Mouse (Mus musculus) liver, embryonic 12.5 days (tissue): ENCODE data around the gene Tnfsf9. TPM values are rescaled to one million over a fixed set of nuclear protein-coding genes. Genes with fewer than 3 reads are reported as not detected.
A peak's percentile ranks its signal among the peaks of the same experiment; 100 is the strongest.

Experiments used
- ATAC-seq: fragments of 200-750 bp; cut with Nextera tagmentation; 2 replicates; pipeline ENCODE4 v1.8.0; 2017; ENCODE audit warnings: moderate number of reproducible peaks, mild to moderate bottlenecking, moderate library complexity
- H3K27ac ChIP-seq: fragments of 300-500 bp; sonication (generic); 2 replicates; pipeline ENCODE4 v1.5.1; 2016; ENCODE audit warnings: mild to moderate bottlenecking
- H3K27me3 ChIP-seq: fragments of 300-500 bp; sonication (generic); replicated peaks from 2 replicates; pipeline ENCODE4 v1.6.1; 2016; ENCODE audit warnings: mild to moderate bottlenecking, moderate library complexity
- H3K36me3 ChIP-seq: fragments of 300-500 bp; sonication (generic); 2 replicates; pipeline ENCODE4 v1.6.1; 2016; ENCODE audit warnings: mild to moderate bottlenecking, moderate library complexity
- H3K4me1 ChIP-seq: fragments of 300-500 bp; sonication (generic); 2 replicates; pipeline ENCODE4 v1.6.1; 2016
- H3K4me2 ChIP-seq: fragments of 300-500 bp; sonication (generic); 2 replicates; pipeline ENCODE4 v1.6.1; 2016; ENCODE audit warnings: mild to moderate bottlenecking, moderate library complexity
- H3K4me3 ChIP-seq: fragments of 300-500 bp; sonication (generic); 2 replicates; pipeline ENCODE4 v1.5.1; 2016; ENCODE audit warnings: mild to moderate bottlenecking, moderate library complexity
- H3K9ac ChIP-seq: fragments of 300-500 bp; sonication (generic); 2 replicates; pipeline ENCODE4 v1.6.1; 2016; ENCODE audit warnings: mild to moderate bottlenecking, moderate library complexity
- H3K9me3 ChIP-seq: fragments of 300-500 bp; sonication (generic); replicated peaks from 2 replicates; pipeline ENCODE4 v1.6.1; 2016; ENCODE audit warnings: mild to moderate bottlenecking, moderate library complexity
- WGBS: fragments of 180-500 bp; shearing (Covaris S2); methylation state at CpG from one replicate; pipeline ENCODE4 v1.1.7; 2016; ENCODE audit not compliant: insufficient replicate concordance; 5-methylcytosine and 5-hydroxymethylcytosine counted together
- polyA plus RNA-seq: library from polyadenylated mRNA; unstranded; fragments of >200 nt; fragmentation: Nextera tagmentation; extraction: Ambion mirVana; gene quantifications from 2 replicates; pipeline ENCODE4 v1.2.1, GENCODE M21; 2016

Tnfsf9 gene
- 2.3 and 2.4 TPM in 2 replicates for polyA plus RNA-seq

GRCm38 (mm10) chr17:57105181-57106034 lies at the start of gene Tnfsf9:
Tnfsf9 (plus strand) TSS chr17:57105325.
- H3K4me1 ChIP-seq = peaks cover 37% of the 10 kb centered on the region
- under 1% methylated on average over 58 of the region's 61 CpGs for WGBS
- H3K9me3 ChIP-seq = no peaks in the 10 kb centered on the region
- H3K36me3 ChIP-seq = no peaks in the 10 kb centered on the region
- peak within 1 kb of the TSS; percentile 80 for H3K4me2 ChIP-seq
- peak within 1 kb of the TSS; percentile 53 for H3K9ac ChIP-seq
- H3K27ac ChIP-seq = 0 out of 2 replicates have a peak within 1 kb of the TSS, but pooled peaks have one; percentile 54
- H3K4me3 ChIP-seq = peak within 1 kb of the TSS; percentile 58
- H3K27me3 ChIP-seq = peaks cover 49% of the 10 kb centered on the region
- peak; percentile 42 for ATAC-seq

GRCm38 (mm10) chr17:57056246-57056645 lies 48.9 kb upstream of the Tnfsf9 start:
- peaks cover 31% of the 10 kb centered on the region for H3K27me3 ChIP-seq
- no peak for ATAC-seq
- H3K4me2 ChIP-seq = no peak overlapping the region
- peaks cover 31% of the 10 kb centered on the region for H3K4me1 ChIP-seq
- H3K27ac ChIP-seq = no peak overlapping the region
- no peak overlapping the region for H3K9ac ChIP-seq
- peaks cover 23% of the 10 kb centered on the region for H3K36me3 ChIP-seq
- H3K9me3 ChIP-seq = no peaks in the 10 kb centered on the region
- no peak overlapping the region for H3K4me3 ChIP-seq
- 60% methylated on average over 3 of the region's 3 CpGs for WGBS

GRCm38 (mm10) chr17:57058891-57059485 lies 46.1 kb upstream of the Tnfsf9 start, which contains the start of gene Crb3:
Crb3 (plus strand) TSS chr17:57059105.
- Histone ChIP-seq H3K4me3 (peak within 1 kb of the TSS; percentile 69), H3K4me2 (peak within 1 kb of the TSS; percentile 98), H3K9me3 (no peaks in the 10 kb centered on the region), H3K9ac (peak within 1 kb of the TSS; percentile 75), H3K4me1 (peaks cover 43% of the 10 kb centered on the region), H3K36me3 (peaks cover 8% of the 10 kb centered on the region), H3K27ac (peak within 1 kb of the TSS; percentile 51), H3K27me3 (peaks cover 57% of the 10 kb centered on the region)
- ATAC-seq = 0 out of 2 replicates have a peak, but pooled peaks have one; percentile 1
- WGBS = 6% methylated on average over 14 of the region's 22 CpGs

DNA sequence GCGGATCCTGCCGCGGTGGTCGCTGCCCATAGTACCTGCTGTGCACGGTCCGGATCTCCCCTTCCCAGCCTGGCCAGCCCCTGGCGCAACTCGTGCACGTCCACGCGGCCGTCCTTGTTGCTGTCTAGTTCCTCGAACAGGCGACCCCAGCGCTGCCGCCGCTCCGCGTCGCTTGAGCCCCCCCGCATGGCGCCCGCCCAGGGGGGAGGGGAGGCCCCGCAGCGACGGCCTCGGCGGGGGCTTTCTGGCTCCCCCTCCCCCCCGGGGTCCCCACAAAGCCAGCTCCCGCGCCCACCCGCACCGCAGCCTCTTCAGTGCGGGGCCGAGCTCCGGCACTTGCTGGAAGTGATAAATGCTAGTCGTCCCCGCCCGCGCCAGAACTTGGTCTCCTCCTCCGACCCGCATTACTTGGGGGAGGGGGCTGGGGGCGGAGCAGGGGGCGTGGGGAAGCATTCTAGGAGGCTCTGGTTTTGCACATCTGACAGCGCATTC lies 45.6 kb upstream of the Tnfsf9 start, which contains the start of gene Slc25a23:
Gene Slc25a23, minus strand, starts transcription at position 378 of the 492 bp plus-strand sequence.
- Histone ChIP-seq H3K27me3 (peaks cover 63% of the 10 kb centered on the region), H3K4me3 (peak within 1 kb of the TSS; percentile 69), H3K36me3 (peaks cover 4% of the 10 kb centered on the region), H3K9me3 (no peaks in the 10 kb centered on the region), H3K9ac (peak within 1 kb of the TSS; percentile 75), H3K4me2 (peak within 1 kb of the TSS; percentile 98), H3K4me1 (peaks cover 43% of the 10 kb centered on the region), H3K27ac (peak within 1 kb of the TSS; percentile 51)
- 0 out of 2 replicates have a peak, but pooled peaks have one; percentile 22 for ATAC-seq
- WGBS = under 1% methylated on average over 44 of the region's 45 CpGs

GRCm38 (mm10) chr17:57060231-57060801 lies 44.8 kb upstream of the Tnfsf9 start:
- peak overlapping the region; percentile 98 for H3K4me2 ChIP-seq
- no peaks in the 10 kb centered on the region for H3K9me3 ChIP-seq
- peaks cover 71% of the 10 kb centered on the region for H3K27me3 ChIP-seq
- H3K4me3 ChIP-seq = peak overlapping the region; percentile 69
- no peaks in the 10 kb centered on the region for H3K36me3 ChIP-seq
- H3K4me1 ChIP-seq = peaks cover 43% of the 10 kb centered on the region
- peak overlapping the region; percentile 75 for H3K9ac ChIP-seq
- peak overlapping the region; percentile 15 for H3K27ac ChIP-seq
- under 1% methylated on average over 44 of the region's 44 CpGs for WGBS
- ATAC-seq = peak; percentile 79

DNA sequence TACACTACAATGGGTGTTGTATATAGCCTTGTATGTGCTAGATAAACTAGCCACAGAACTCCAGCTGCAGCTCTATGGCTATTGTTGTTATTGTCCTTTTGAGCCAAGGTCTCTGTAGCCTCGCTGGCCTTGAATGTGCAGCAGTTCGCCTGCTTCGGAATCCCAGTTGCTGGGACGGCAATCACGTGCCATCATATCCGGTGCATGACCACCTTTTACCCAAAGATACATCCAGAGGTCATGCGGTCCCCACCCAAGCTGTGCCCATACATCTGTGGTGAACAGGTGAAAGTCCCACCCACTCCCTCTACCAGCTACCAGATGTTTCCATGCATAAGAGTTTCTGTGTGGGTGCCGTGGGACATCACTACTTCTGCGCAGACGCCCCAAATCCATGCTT lies 44.1 kb upstream of the Tnfsf9 start:
- Histone ChIP-seq H3K4me2 (peak overlapping the region; percentile 98), H3K9me3 (no peaks in the 10 kb centered on the region), H3K9ac (no peak overlapping the region), H3K4me3 (peak overlapping the region; percentile 69; the same call in 1 of the 2 replicates), H3K27me3 (peaks cover 74% of the 10 kb centered on the region), H3K4me1 (peaks cover 43% of the 10 kb centered on the region), H3K36me3 (no peaks in the 10 kb centered on the region), H3K27ac (no peak overlapping the region)
- no peak for ATAC-seq
- 33% methylated on average over 10 of the region's 10 CpGs for WGBS

DNA sequence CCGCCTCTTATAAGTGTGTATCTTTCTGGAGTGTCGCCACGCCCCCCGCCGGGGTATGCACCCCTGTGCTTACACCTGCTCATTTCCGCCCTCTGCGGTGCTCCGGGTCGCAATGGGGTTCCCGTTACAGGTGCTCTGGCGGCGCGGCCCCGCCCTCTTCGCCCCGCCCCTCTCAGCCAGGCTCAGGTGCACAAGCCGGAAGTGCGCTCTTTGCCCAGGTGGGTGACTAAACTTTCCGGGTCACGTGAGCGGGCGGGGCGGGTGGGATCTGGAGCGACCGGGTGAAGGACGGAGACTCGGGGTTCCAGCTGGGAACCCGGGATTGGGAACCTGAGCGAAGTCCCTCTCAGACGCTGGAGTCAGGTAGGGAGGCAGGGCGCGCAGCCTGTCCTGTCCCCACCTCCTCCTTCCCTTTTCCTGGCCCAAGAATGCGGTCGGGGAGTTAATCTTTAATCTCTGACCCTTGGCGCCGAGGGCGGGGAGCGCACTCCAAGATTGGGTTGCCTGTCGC lies 43.1 kb upstream of the Tnfsf9 start:
- H3K27ac ChIP-seq = no peak overlapping the region
- under 1% methylated on average over 39 of the region's 39 CpGs for WGBS
- ATAC-seq = no peak

GRCm38 (mm10) chr17:57062548-57062947 lies 42.6 kb upstream of the Tnfsf9 start:
- no peaks in the 10 kb centered on the region for H3K9me3 ChIP-seq
- peak overlapping the region; percentile 36; the same call in 1 of the 2 replicates for H3K9ac ChIP-seq
- 4% methylated on average over 22 of the region's 22 CpGs for WGBS
- H3K4me1 ChIP-seq = peaks cover 54% of the 10 kb centered on the region
- no peak for ATAC-seq
- no peak overlapping the region for H3K27ac ChIP-seq
- peak overlapping the region; percentile 71 for H3K4me2 ChIP-seq
- no peaks in the 10 kb centered on the region for H3K36me3 ChIP-seq
- peak overlapping the region; percentile 50 for H3K4me3 ChIP-seq
- H3K27me3 ChIP-seq = peaks cover 78% of the 10 kb centered on the region

More for the DNA sequence above, 43.1 kb upstream of the Tnfsf9 start:
- H3K4me1 ChIP-seq = peaks cover 50% of the 10 kb centered on the region
- H3K36me3 ChIP-seq = no peaks in the 10 kb centered on the region
- H3K9ac ChIP-seq = peak overlapping the region; percentile 36
- H3K27me3 ChIP-seq = peaks cover 74% of the 10 kb centered on the region
- no peaks in the 10 kb centered on the region for H3K9me3 ChIP-seq
- peak overlapping the region; percentile 50 for H3K4me3 ChIP-seq
- peak overlapping the region; percentile 71 for H3K4me2 ChIP-seq

GRCm38 (mm10) chr17:57063031-57063430 lies 42.1 kb upstream of the Tnfsf9 start:
- ATAC-seq = no peak
- Histone ChIP-seq H3K4me1 (peaks cover 54% of the 10 kb centered on the region), H3K27me3 (peaks cover 78% of the 10 kb centered on the region), H3K4me2 (no peak overlapping the region), H3K9me3 (no peaks in the 10 kb centered on the region), H3K4me3 (no peak overlapping the region; the same call in 1 of the 2 replicates), H3K27ac (no peak overlapping the region), H3K9ac (no peak overlapping the region), H3K36me3 (no peaks in the 10 kb centered on the region)
- WGBS = 29% methylated on average over 8 of the region's 8 CpGs

GRCm38 (mm10) chr17:57066908-57067307 lies 38.2 kb upstream of the Tnfsf9 start:
- Histone ChIP-seq H3K4me1 (peaks cover 28% of the 10 kb centered on the region), H3K36me3 (no peaks in the 10 kb centered on the region), H3K27me3 (peaks cover 67% of the 10 kb centered on the region), H3K4me3 (no peak overlapping the region), H3K9ac (no peak overlapping the region), H3K9me3 (no peaks in the 10 kb centered on the region), H3K27ac (no peak overlapping the region), H3K4me2 (peak overlapping the region; percentile 18; the same call in 1 of the 2 replicates)
- WGBS = 18% methylated on average over 5 of the region's 5 CpGs
- no peak for ATAC-seq

GRCm38 (mm10) chr17:57070272-57070671 lies 34.9 kb upstream of the Tnfsf9 start:
- H3K36me3 ChIP-seq = no peaks in the 10 kb centered on the region
- no peak overlapping the region for H3K4me2 ChIP-seq
- no peak overlapping the region for H3K9ac ChIP-seq
- H3K27me3 ChIP-seq = peaks cover 46% of the 10 kb centered on the region
- no peaks in the 10 kb centered on the region for H3K9me3 ChIP-seq
- peaks cover 21% of the 10 kb centered on the region for H3K4me1 ChIP-seq
- no peak overlapping the region for H3K27ac ChIP-seq
- no peak for ATAC-seq
- no peak overlapping the region for H3K4me3 ChIP-seq
- WGBS = 27% methylated on average over 9 of the region's 9 CpGs
